ENCODE assay signal across 14 mouse cellular contexts in genomic region chr1:131447333-131447732, GRCm38 (mm10).
A peak's percentile ranks its signal among the peaks of the same experiment; 100 is the strongest.
DNase-seq lines count a peak whose midpoint lies in the region; ATAC-seq lines count a peak whose summit lies in the region.
"Had no signal": no experiment of that assay in that cellular context is flagged by ENCODE, and none has a peak within 500 bp of the region (broad histone marks: within the 10 kb centered on the region; RNA-seq: fewer than 3 reads in every experiment).

No protein-coding gene starts in this region.

- H3K27ac ChIP-seq in liver, embryonic 15.5 days (replicated peaks) = peak overlapping the region; percentile 86
- H3K27ac ChIP-seq in stomach, embryonic 15.5 days = no peak overlapping the region

- peak; percentile 24 for DNase-seq in spleen, adult 12 weeks (ENCODE audit: low spot score)
- DNase-seq in spleen, adult 18-20 months = no peak
- no peak for DNase-seq in thymus, postnatal 10 days (ENCODE audit: low spot score in 2 of 2)
- no peak for DNase-seq in gastrocnemius, postnatal 4 days (ENCODE audit: low spot score in 2 of 2)
- no peak for DNase-seq in adrenal gland, postnatal 14 days
- DNase-seq: cerebellum, postnatal 14 days; forebrain, postnatal 0 days; gastrocnemius, postnatal 36 days; kidney, postnatal 10 days; lung, adult 2 months had no signal

- H3K4me2 ChIP-seq in liver, embryonic 15.5 days = peak overlapping the region; percentile 51
- H3K4me2 ChIP-seq in stomach, embryonic 15.5 days = no peak overlapping the region
- H3K4me2 ChIP-seq: midbrain, embryonic 11.5 days had no signal

- ATAC-seq in erythroblast, adult 5-6 weeks (replicated peaks; ENCODE audit: low FRiP score, poor library complexity, severe bottlenecking) = peak; percentile 97
- ATAC-seq in liver, embryonic 15.5 days (ENCODE audit: insufficient read depth) = peak; percentile 100
- peak; percentile 98 for ATAC-seq in stomach, embryonic 15.5 days (ENCODE audit: insufficient read depth, low FRiP score, low read depth)
- ATAC-seq: forebrain, postnatal 0 days had no signal

- H3K27me3 ChIP-seq in liver, embryonic 15.5 days = no peaks in the 10 kb centered on the region
- H3K27me3 ChIP-seq in stomach, embryonic 15.5 days (replicated peaks) = no peaks in the 10 kb centered on the region

- H3K36me3 ChIP-seq in liver, embryonic 15.5 days (replicated peaks) = no peaks in the 10 kb centered on the region
- H3K36me3 ChIP-seq in stomach, embryonic 15.5 days = no peaks in the 10 kb centered on the region

- peak overlapping the region; percentile 7; the same call in 1 of the 2 replicates for H3K4me3 ChIP-seq in liver, embryonic 15.5 days (replicated peaks)
- H3K4me3 ChIP-seq in stomach, embryonic 15.5 days (replicated peaks) = no peak overlapping the region

- no peaks in the 10 kb centered on the region for H3K9me3 ChIP-seq in liver, embryonic 15.5 days (replicated peaks)
- H3K9me3 ChIP-seq in stomach, embryonic 15.5 days = no peaks in the 10 kb centered on the region

- H3K9ac ChIP-seq in liver, embryonic 15.5 days = no peak overlapping the region
- no peak overlapping the region for H3K9ac ChIP-seq in stomach, embryonic 15.5 days
- H3K9ac ChIP-seq: forebrain, postnatal 0 days had no signal

- H3K4me1 ChIP-seq in liver, embryonic 15.5 days (replicated peaks) = peaks cover 56% of the 10 kb centered on the region
- no peaks in the 10 kb centered on the region for H3K4me1 ChIP-seq in stomach, embryonic 15.5 days

- 28% methylated on average over 3 of the region's 3 CpGs for WGBS in liver, embryonic 15.5 days (ENCODE audit: insufficient replicate concordance)
- 88% methylated on average over 3 of the region's 3 CpGs for WGBS in stomach, embryonic 15.5 days
